In genomic region chr2:106538329-106538728, GRCm38 (mm10) we compare ENCODE assay signal across 10 mouse cellular contexts.
"Had no signal": no experiment of that assay in that cellular context is flagged by ENCODE, and none has a peak within 500 bp of the region (broad histone marks: within the 10 kb centered on the region; RNA-seq: fewer than 3 reads in every experiment).

No protein-coding gene starts in this region.

- H3K4me2 ChIP-seq: limb, embryonic 13.5 days had no signal

- H3K9me3 ChIP-seq: limb, embryonic 13.5 days had no signal

- H3K4me3 ChIP-seq: layer of hippocampus, adult 2 months; limb, embryonic 13.5 days had no signal

- H3K27ac ChIP-seq: layer of hippocampus, adult 2 months; limb, embryonic 13.5 days; liver, embryonic 14.5 days; stomach, postnatal 0 days had no signal

- H3K36me3 ChIP-seq: limb, embryonic 13.5 days had no signal

- H3K27me3 ChIP-seq: limb, embryonic 13.5 days had no signal

- H3K9ac ChIP-seq: limb, embryonic 13.5 days; liver, embryonic 14.5 days had no signal

- DNase-seq: kidney, adult 18-20 months; kidney, postnatal 10 days; kidney, postnatal 4 days; lung, adult 18-20 months; retina, postnatal 1 day; thymus, postnatal 4 days had no signal
